Mouse (Mus musculus) midbrain, embryonic 13.5 days (tissue): ENCODE data around the gene BC067074. TPM values are rescaled to one million over a fixed set of nuclear protein-coding genes. Genes with fewer than 3 reads are reported as not detected.

Experiments
- ATAC-seq: fragments of 200-750 bp; cut with Nextera tagmentation; 2 replicates; pipeline ENCODE4 v1.8.0; 2017; ENCODE audit warnings: mild to moderate bottlenecking, moderate TSS enrichment, moderate library complexity
- H3K27ac ChIP-seq: fragments of 300-500 bp; sonication (generic); 2 replicates; pipeline ENCODE4 v1.5.1; 2015; ENCODE audit warnings: inconsistent platforms, mild to moderate bottlenecking, moderate library complexity
- H3K27me3 ChIP-seq: fragments of 300-500 bp; sonication (generic); 2 replicates; pipeline ENCODE4 v1.6.1; 2015; ENCODE audit warnings: mild to moderate bottlenecking, inconsistent platforms
- H3K36me3 ChIP-seq: fragments of 300-500 bp; sonication (generic); 2 replicates; pipeline ENCODE4 v1.6.1; 2015; ENCODE audit warnings: mild to moderate bottlenecking, inconsistent platforms
- H3K4me1 ChIP-seq: fragments of 300-500 bp; sonication (generic); replicated peaks from 2 replicates; pipeline ENCODE4 v1.6.1; 2015; ENCODE audit warnings: inconsistent platforms
- H3K4me2 ChIP-seq: fragments of 300-500 bp; sonication (generic); replicated peaks from 2 replicates; pipeline ENCODE4 v1.6.1; 2015; ENCODE audit warnings: moderate library complexity, mild to moderate bottlenecking, inconsistent platforms
- H3K4me3 ChIP-seq: fragments of 300-500 bp; sonication (generic); replicated peaks from 2 replicates; pipeline ENCODE4 v1.5.1; 2015; ENCODE audit warnings: mild to moderate bottlenecking, inconsistent platforms
- H3K9ac ChIP-seq: fragments of 300-500 bp; sonication (generic); replicated peaks from 2 replicates; pipeline ENCODE4 v1.6.1; 2015; ENCODE audit warnings: mild to moderate bottlenecking, inconsistent platforms
- H3K9me3 ChIP-seq: fragments of 300-500 bp; sonication (generic); 2 replicates; pipeline ENCODE4 v1.6.1; 2016; ENCODE audit warnings: mild to moderate bottlenecking, inconsistent platforms
- WGBS: fragments of 180-500 bp; shearing (Covaris S2); methylation state at CpG from one replicate; pipeline ENCODE4 v1.1.7; 2015; 5-methylcytosine and 5-hydroxymethylcytosine counted together
- polyA plus RNA-seq: library from polyadenylated mRNA; unstranded; fragments of >200 nt; fragmentation: Nextera tagmentation; extraction: Ambion mirVana; gene quantifications from 2 replicates; pipeline ENCODE4 v1.2.1, GENCODE M21; 2015

The BC067074 gene
- polyA plus RNA-seq, 1 experiment from 2014 or later, result 0.93 TPM

DNA sequence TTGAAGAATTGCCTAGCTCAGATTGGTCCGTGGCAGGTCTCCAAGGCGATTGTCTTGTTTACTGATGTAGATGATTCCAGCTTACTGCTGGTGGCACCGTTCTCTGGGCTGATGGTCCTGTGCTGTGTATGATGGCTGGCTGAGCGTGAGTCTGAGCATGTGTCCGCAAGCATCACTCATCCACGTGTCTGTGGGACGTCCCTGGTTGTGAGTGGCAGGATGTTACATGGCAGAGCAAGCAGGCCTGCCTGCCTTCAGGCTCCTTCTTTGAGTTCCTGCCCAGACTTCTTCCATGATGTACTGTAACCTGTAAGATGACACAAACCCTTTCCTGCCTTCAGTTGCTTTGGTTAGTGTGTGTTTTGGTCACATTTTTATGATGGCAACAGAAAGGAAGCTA is 5.8 kb upstream of the BC067074 start:
- Histone ChIP-seq H3K36me3 (no peaks in the 10 kb centered on the region), H3K9me3 (no peaks in the 10 kb centered on the region), H3K27ac (no peak overlapping the region), H3K4me3 (no peak overlapping the region), H3K27me3 (peaks cover 8% of the 10 kb centered on the region), H3K4me2 (no peak overlapping the region), H3K9ac (no peak overlapping the region), H3K4me1 (no peaks in the 10 kb centered on the region)
- ATAC-seq, result no peak
- 93% methylated on average over 7 of the region's 7 CpGs for WGBS

- no peak overlapping the region for H3K4me3 ChIP-seq
- peaks cover 20% of the 10 kb centered on the region for H3K27me3 ChIP-seq
- WGBS, result 85% methylated on average over 7 of the region's 7 CpGs
- H3K9me3 ChIP-seq, result no peaks in the 10 kb centered on the region
- H3K27ac ChIP-seq, result no peak overlapping the region
- H3K9ac ChIP-seq, result no peak overlapping the region
- peaks cover 7% of the 10 kb centered on the region; the same call in 1 of the 2 replicates for H3K4me1 ChIP-seq
- no peak overlapping the region for H3K4me2 ChIP-seq
- ATAC-seq, result no peak
- H3K36me3 ChIP-seq, result no peaks in the 10 kb centered on the region
Measured at GRCm38 (mm10) chr13:113288210-113289197, 4.5 kb upstream of the BC067074 start.

DNA sequence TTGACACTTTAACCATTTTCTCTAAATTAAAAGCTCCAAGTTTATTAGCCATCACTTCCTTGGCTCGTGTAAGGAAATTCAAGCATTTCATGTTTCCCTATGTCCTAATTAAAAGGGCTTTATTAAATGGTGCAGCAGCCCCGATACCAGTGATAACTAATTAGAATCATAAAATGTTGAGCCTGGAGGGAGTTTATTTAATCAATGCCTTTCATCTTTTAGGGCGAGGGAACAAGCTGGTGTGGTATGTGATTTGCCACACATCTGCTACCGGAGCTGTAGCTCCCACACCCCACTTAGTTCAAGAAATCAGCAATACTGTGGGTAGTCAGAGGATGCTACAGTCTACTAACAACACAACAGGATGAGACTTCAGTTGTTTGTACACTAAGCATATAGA is 3.2 kb upstream of the BC067074 start:
- Histone ChIP-seq H3K4me1 (peaks cover 7% of the 10 kb centered on the region; the same call in 1 of the 2 replicates), H3K9me3 (no peaks in the 10 kb centered on the region), H3K4me2 (no peak overlapping the region), H3K27me3 (peaks cover 29% of the 10 kb centered on the region), H3K9ac (no peak overlapping the region), H3K36me3 (no peaks in the 10 kb centered on the region), H3K4me3 (no peak overlapping the region), H3K27ac (no peak overlapping the region)
- WGBS, result 58% methylated on average over 4 of the region's 4 CpGs
- no peak for ATAC-seq

DNA sequence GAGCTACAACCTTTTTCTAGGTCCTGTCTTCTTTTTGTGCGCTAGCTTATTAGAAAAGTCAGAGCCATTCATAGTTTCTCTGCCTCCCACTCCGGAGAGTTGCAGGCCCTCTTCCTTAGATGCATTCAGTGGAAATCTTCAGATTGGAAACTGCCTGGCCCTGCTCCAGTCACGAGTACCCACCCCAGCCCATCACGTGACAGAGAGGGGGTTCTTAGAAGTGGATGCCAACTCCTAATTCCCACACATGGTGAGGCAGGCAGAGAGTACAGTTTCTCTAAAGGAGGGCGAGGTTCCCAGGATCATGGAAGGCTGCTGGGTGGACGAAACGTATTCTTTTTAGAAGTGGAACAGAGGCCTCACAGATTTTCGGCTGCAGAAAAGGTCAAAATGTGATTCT is 958 bp upstream of the BC067074 start:
- Histone ChIP-seq H3K4me1 (peaks cover 7% of the 10 kb centered on the region; the same call in 1 of the 2 replicates), H3K27ac (no peak overlapping the region), H3K4me2 (no peak overlapping the region), H3K27me3 (peaks cover 31% of the 10 kb centered on the region), H3K4me3 (no peak overlapping the region), H3K36me3 (no peaks in the 10 kb centered on the region), H3K9me3 (no peaks in the 10 kb centered on the region), H3K9ac (no peak overlapping the region)
- 85% methylated on average over 8 of the region's 8 CpGs for WGBS
- ATAC-seq, result no peak

DNA sequence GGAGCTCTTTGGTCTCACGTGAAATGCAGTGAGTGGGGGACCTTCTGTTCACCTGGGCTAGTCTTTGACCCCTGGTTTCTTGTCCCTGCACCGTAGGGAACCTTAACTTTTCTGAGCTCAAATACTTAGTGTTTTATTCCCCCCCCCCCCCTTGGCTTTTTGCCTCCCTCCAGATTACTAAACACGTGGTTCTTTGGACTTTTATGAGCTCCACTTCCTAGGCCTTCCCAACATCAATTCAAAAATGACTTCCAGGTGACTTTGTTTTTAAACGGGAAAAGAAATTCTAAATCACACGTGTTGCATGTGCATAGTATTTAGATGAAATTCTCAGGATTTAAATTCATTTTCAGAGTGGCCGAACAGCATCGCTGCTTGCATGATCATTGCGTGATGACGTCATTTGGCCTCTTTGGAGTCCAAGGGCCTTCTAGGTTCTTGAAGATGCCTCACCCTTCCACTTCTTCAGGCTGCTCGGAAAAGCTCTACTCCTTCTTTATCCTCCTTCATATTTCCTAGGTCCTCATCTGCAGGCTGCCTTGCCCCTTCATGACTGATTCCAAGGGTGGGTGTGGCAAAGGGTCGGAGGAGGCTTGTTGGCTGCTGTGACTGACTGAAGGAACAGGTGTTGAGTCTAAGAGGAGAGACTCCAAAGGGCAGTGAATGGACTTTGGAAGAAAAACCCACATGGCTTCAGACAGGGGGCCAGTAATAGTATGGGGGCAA is 911 bp downstream of the BC067074 start:
- 68% methylated on average over 11 of the region's 11 CpGs for WGBS
- Histone ChIP-seq H3K27ac (no peak overlapping the region), H3K9ac (peak overlapping the region; percentile 67), H3K4me3 (peak overlapping the region; percentile 58), H3K4me1 (peaks cover 7% of the 10 kb centered on the region; the same call in 1 of the 2 replicates), H3K27me3 (peaks cover 31% of the 10 kb centered on the region), H3K36me3 (no peaks in the 10 kb centered on the region), H3K9me3 (no peaks in the 10 kb centered on the region), H3K4me2 (peak overlapping the region; percentile 94)
- ATAC-seq, result peak; percentile 21

GRCm38 (mm10) chr13:113295817-113296485 is 3.0 kb downstream of the BC067074 start:
- Histone ChIP-seq H3K27ac (no peak overlapping the region), H3K27me3 (peaks cover 31% of the 10 kb centered on the region), H3K4me2 (no peak overlapping the region), H3K9me3 (no peaks in the 10 kb centered on the region), H3K36me3 (no peaks in the 10 kb centered on the region), H3K4me1 (peaks cover 7% of the 10 kb centered on the region; the same call in 1 of the 2 replicates), H3K9ac (no peak overlapping the region), H3K4me3 (no peak overlapping the region)
- 90% methylated on average over 10 of the region's 10 CpGs for WGBS
- no peak for ATAC-seq

- Histone ChIP-seq H3K9ac (no peak overlapping the region), H3K27me3 (no peaks in the 10 kb centered on the region), H3K9me3 (no peaks in the 10 kb centered on the region), H3K4me2 (no peak overlapping the region), H3K4me1 (no peaks in the 10 kb centered on the region), H3K27ac (no peak overlapping the region), H3K4me3 (no peak overlapping the region), H3K36me3 (no peaks in the 10 kb centered on the region)
- WGBS, result 83% methylated on average over 4 of the region's 4 CpGs
- no peak for ATAC-seq
Measured at GRCm38 (mm10) chr13:113306581-113306980, 13.6 kb downstream of the BC067074 start.

GRCm38 (mm10) chr13:113319588-113319987 is 26.6 kb downstream of the BC067074 start:
- H3K36me3 ChIP-seq, result no peaks in the 10 kb centered on the region
- no peak overlapping the region for H3K4me3 ChIP-seq
- WGBS, result 91% methylated on average over 5 of the region's 5 CpGs
- no peaks in the 10 kb centered on the region for H3K27me3 ChIP-seq
- ATAC-seq, result no peak
- H3K27ac ChIP-seq, result no peak overlapping the region
- no peaks in the 10 kb centered on the region for H3K9me3 ChIP-seq
- H3K4me1 ChIP-seq, result no peaks in the 10 kb centered on the region
- H3K9ac ChIP-seq, result no peak overlapping the region
- H3K4me2 ChIP-seq, result no peak overlapping the region

DNA sequence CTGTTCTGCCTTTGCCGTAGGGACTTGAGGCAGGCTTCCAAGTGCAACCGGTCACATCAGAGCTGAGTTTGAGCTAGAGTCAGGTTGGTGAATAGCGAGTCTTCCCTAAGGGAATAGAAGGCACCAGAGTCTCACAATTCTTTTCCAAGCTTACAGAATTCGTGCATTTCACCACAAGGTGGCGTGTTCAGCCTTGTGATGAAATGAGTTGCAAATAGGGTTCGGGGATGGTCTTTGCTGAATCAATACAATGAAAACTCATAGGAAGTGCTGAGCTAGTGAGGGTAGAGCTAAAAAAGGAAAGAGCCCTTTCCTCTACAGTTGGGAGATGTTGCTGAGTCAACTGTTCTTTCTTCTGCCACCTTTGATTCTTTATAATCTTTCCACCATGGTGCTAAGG is 29.0 kb downstream of the BC067074 start:
- Histone ChIP-seq H3K4me2 (no peak overlapping the region), H3K9me3 (no peaks in the 10 kb centered on the region), H3K27me3 (no peaks in the 10 kb centered on the region), H3K4me1 (no peaks in the 10 kb centered on the region), H3K27ac (no peak overlapping the region), H3K4me3 (no peak overlapping the region), H3K36me3 (no peaks in the 10 kb centered on the region), H3K9ac (no peak overlapping the region)
- ATAC-seq, result no peak
- WGBS, result 19% methylated on average over 6 of the region's 6 CpGs

DNA sequence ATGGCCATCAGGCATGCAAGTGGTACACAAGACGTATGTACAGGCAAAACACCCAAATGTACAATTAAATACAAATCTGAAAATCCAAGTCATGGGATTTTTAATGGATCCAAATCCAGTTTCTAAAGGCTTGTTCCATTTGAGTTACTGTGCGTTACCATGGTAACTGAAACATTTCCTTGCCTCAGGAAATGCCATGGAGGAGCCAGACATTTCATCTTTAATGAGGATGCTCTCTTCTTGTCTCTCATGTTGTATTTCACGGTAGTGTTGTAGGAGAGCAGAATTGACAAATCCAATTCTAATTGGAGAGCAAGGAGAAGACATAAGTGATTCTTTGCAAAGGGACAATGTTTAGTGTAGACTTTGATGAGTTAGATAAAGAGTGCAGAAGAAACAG is 31.3 kb downstream of the BC067074 start:
- no peaks in the 10 kb centered on the region for H3K4me1 ChIP-seq
- H3K27me3 ChIP-seq, result no peaks in the 10 kb centered on the region
- H3K4me3 ChIP-seq, result no peak overlapping the region
- no peak overlapping the region for H3K4me2 ChIP-seq
- H3K36me3 ChIP-seq, result no peaks in the 10 kb centered on the region
- no peak overlapping the region for H3K9ac ChIP-seq
- H3K27ac ChIP-seq, result no peak overlapping the region
- 74% methylated on average over 3 of the region's 3 CpGs for WGBS
- H3K9me3 ChIP-seq, result no peaks in the 10 kb centered on the region
- no peak for ATAC-seq

GRCm38 (mm10) chr13:113325678-113326077 is 32.7 kb downstream of the BC067074 start:
- Histone ChIP-seq H3K9me3 (no peaks in the 10 kb centered on the region; the same call in 1 of the 2 replicates), H3K4me1 (no peaks in the 10 kb centered on the region), H3K9ac (no peak overlapping the region), H3K27me3 (no peaks in the 10 kb centered on the region), H3K4me3 (no peak overlapping the region), H3K36me3 (no peaks in the 10 kb centered on the region), H3K4me2 (no peak overlapping the region), H3K27ac (no peak overlapping the region)
- WGBS, result 87% methylated on average over 3 of the region's 3 CpGs
- ATAC-seq, result no peak

GRCm38 (mm10) chr13:113332256-113332655 is 39.3 kb downstream of the BC067074 start:
- no peak for ATAC-seq
- Histone ChIP-seq H3K9me3 (no peaks in the 10 kb centered on the region; the same call in 1 of the 2 replicates), H3K4me1 (no peaks in the 10 kb centered on the region), H3K36me3 (no peaks in the 10 kb centered on the region), H3K27me3 (no peaks in the 10 kb centered on the region), H3K9ac (no peak overlapping the region), H3K27ac (no peak overlapping the region), H3K4me2 (no peak overlapping the region), H3K4me3 (no peak overlapping the region)
- 75% methylated on average over 7 of the region's 7 CpGs for WGBS
